Mouse (Mus musculus) MEL (cell line): ENCODE results near the gene Celsr1. TPM values are rescaled to one million over a fixed set of nuclear protein-coding genes. Genes with fewer than 3 reads are reported as not detected.

Experiments used
- DNase-seq: peaks from one replicate; pipeline ENCODE4 v3.0.0; 2011; ENCODE audit warnings: low read depth, low spot score
- H3K27ac ChIP-seq: 2 replicates; pipeline ENCODE4 v1.5.1; 2012; ENCODE audit warnings: low read depth, mild to moderate bottlenecking, control low read depth, low read length, moderate library complexity; ENCODE audit not compliant: control insufficient read depth
- H3K27me3 ChIP-seq, 2 experiments: fragments of 150-350 bp in 1 of 2; sonication (generic) in 1 of 2; 2 replicates each; pipeline ENCODE4 v1.6.1; 2012; ENCODE audit warnings: low read length in 2 of 2, mild to moderate bottlenecking in 2 of 2, improper control_type of control experiment in 1 of 2, moderate library complexity in 1 of 2; ENCODE audit not compliant: insufficient read depth in 2 of 2, control insufficient read depth in 1 of 2
- H3K36me3 ChIP-seq, 2 experiments: 2 replicates each; pipeline ENCODE4 v1.6.1; 2012 to 2014; ENCODE audit warnings: low read length in 2 of 2, improper control_type of control experiment in 1 of 2, inconsistent platforms in 1 of 2, mild to moderate bottlenecking in 1 of 2; ENCODE audit not compliant: insufficient read depth in 2 of 2, control insufficient read depth in 1 of 2
- H3K4me1 ChIP-seq, 2 experiments: fragments of 150-350 bp in 1 of 2; sonication (generic) in 1 of 2; 2 replicates each; pipeline ENCODE4 v1.6.1; 2012; ENCODE audit warnings: low read length in 2 of 2, improper control_type of control experiment in 1 of 2, mild to moderate bottlenecking in 1 of 2; ENCODE audit not compliant: insufficient read depth in 2 of 2, control insufficient read depth in 1 of 2
- H3K4me3 ChIP-seq, 2 experiments: fragments of 150-350 bp in 1 of 2; sonication (generic) in 1 of 2; 2 replicates each; pipeline ENCODE4 v1.5.1; 2012; ENCODE audit warnings: low read depth in 2 of 2, low read length in 2 of 2, mild to moderate bottlenecking in 2 of 2, moderate library complexity in 2 of 2, control low read depth in 1 of 2, improper control_type of control experiment in 1 of 2; ENCODE audit not compliant: control insufficient read depth in 1 of 2, insufficient read depth in 1 of 2
- H3K79me2 ChIP-seq: 2 replicates; pipeline ENCODE4 v1.6.1; 2012; ENCODE audit warnings: mild to moderate bottlenecking, low read length, moderate library complexity; ENCODE audit not compliant: control insufficient read depth, poor library complexity, insufficient read depth
- H3K9ac ChIP-seq: 2 replicates; pipeline ENCODE4 v1.6.1; 2012; ENCODE audit warnings: low read depth, mild to moderate bottlenecking, control low read depth, low read length, moderate library complexity; ENCODE audit not compliant: control insufficient read depth, poor library complexity, severe bottlenecking
- H3K9me3 ChIP-seq: fragments of 150-350 bp; sonication (generic); replicated peaks from 2 replicates; pipeline ENCODE4 v1.6.1; 2012; ENCODE audit warnings: mild to moderate bottlenecking, low read length, improper control_type of control experiment, moderate library complexity; ENCODE audit not compliant: insufficient read depth
- CTCF ChIP-seq, 3 experiments: IDR thresholded peaks in 2 of 3; conservative IDR thresholded peaks in 1 of 3; 2 replicates each; pipeline ENCODE4 v1.5.1; 2011 to 2012; ENCODE audit warnings: low read length in 3 of 3, low read depth in 2 of 3, mild to moderate bottlenecking in 2 of 3, improper control_type of control experiment in 1 of 3, inconsistent platforms in 1 of 3, mixed read lengths in 1 of 3, moderate library complexity in 1 of 3; ENCODE audit not compliant: control insufficient read depth in 1 of 3, insufficient read depth in 1 of 3, poor library complexity in 1 of 3, severe bottlenecking in 1 of 3
- EP300 ChIP-seq, 2 experiments: IDR thresholded peaks; 2 replicates each; pipeline ENCODE4 v1.6.1; 2011; ENCODE audit warnings: improper control_type of control experiment in 2 of 2, low read length in 2 of 2, low read depth in 1 of 2, mild to moderate bottlenecking in 1 of 2
- ETS1 ChIP-seq: IDR thresholded peaks from 2 replicates; pipeline ENCODE4 v1.6.1; 2012; ENCODE audit warnings: low read depth, mild to moderate bottlenecking, inconsistent platforms, low read length, improper control_type of control experiment, moderate library complexity
- GABPA ChIP-seq: IDR thresholded peaks from 2 replicates; pipeline ENCODE4 v1.6.1; 2012; ENCODE audit warnings: low read depth, mild to moderate bottlenecking, inconsistent platforms, low read length, improper control_type of control experiment, moderate library complexity
- HCFC1 ChIP-seq: IDR thresholded peaks from 2 replicates; pipeline ENCODE4 v1.6.1; 2012; ENCODE audit warnings: low read depth, mild to moderate bottlenecking, inconsistent platforms, low read length, improper control_type of control experiment, moderate library complexity
- MAFK ChIP-seq: IDR thresholded peaks from 2 replicates; pipeline ENCODE4 v1.6.1; 2011; ENCODE audit warnings: low read depth, mild to moderate bottlenecking, low read length, improper control_type of control experiment, borderline replicate concordance
- NELFE ChIP-seq: IDR thresholded peaks from 2 replicates; pipeline ENCODE4 v1.6.1; 2011; ENCODE audit warnings: low read depth, low read length, improper control_type of control experiment
- POLR2AphosphoS2 ChIP-seq: IDR thresholded peaks from 2 replicates; pipeline ENCODE4 v1.6.1; 2011; ENCODE audit warnings: low read length, improper control_type of control experiment
- POLR2AphosphoS5 ChIP-seq: IDR thresholded peaks from 2 replicates; pipeline ENCODE4 v1.6.1; 2012; ENCODE audit warnings: low read depth, borderline replicate concordance, mild to moderate bottlenecking, inconsistent platforms, low read length, moderate library complexity, mixed read lengths
- RAD21 ChIP-seq: IDR thresholded peaks from 2 replicates; pipeline ENCODE4 v1.6.1; 2011; ENCODE audit warnings: mild to moderate bottlenecking, low read depth, low read length, improper control_type of control experiment
- RCOR1 ChIP-seq: IDR thresholded peaks from 2 replicates; pipeline ENCODE4 v1.6.1; 2012; ENCODE audit warnings: low read depth, mild to moderate bottlenecking, inconsistent platforms, low read length, improper control_type of control experiment
- SIN3A ChIP-seq: IDR thresholded peaks from 2 replicates; pipeline ENCODE4 v1.6.1; 2012; ENCODE audit warnings: low read length, improper control_type of control experiment, inconsistent platforms
- SMC3 ChIP-seq: IDR thresholded peaks from 2 replicates; pipeline ENCODE4 v1.6.1; 2011; ENCODE audit warnings: low read depth, low read length, improper control_type of control experiment
- TBP ChIP-seq: IDR thresholded peaks from 2 replicates; pipeline ENCODE4 v1.8.0; 2011; ENCODE audit warnings: low read depth, low read length, improper control_type of control experiment
- USF1 ChIP-seq: IDR thresholded peaks from 2 replicates; pipeline ENCODE4 v1.6.1; 2014; ENCODE audit warnings: low read depth, mild to moderate bottlenecking, inconsistent platforms, low read length, improper control_type of control experiment, moderate library complexity
- ZMIZ1 ChIP-seq: IDR thresholded peaks from 2 replicates; pipeline ENCODE4 v1.6.1; 2012; ENCODE audit warnings: low read depth, mild to moderate bottlenecking, inconsistent platforms, low read length, improper control_type of control experiment, moderate library complexity
- polyA plus RNA-seq, 2 experiments: library from polyadenylated mRNA; stranded (reverse) in 1 of 2; unstranded in 1 of 2; fragments of >175 nt in 1 of 2; fragments of >200 nt in 1 of 2; gene quantifications; 2 replicates each; pipeline versions ENCODE4 v1.2.1 to v1.2.4; 2012; ENCODE audit warnings: low replicate concordance in 2 of 2, low read depth in 1 of 2; ENCODE audit not compliant: insufficient read length in 2 of 2, insufficient read depth in 1 of 2, missing spikeins in 1 of 2
- total RNA-seq: library from RNA; depleted of rRNA; stranded (reverse); fragments of 300-350 nt; gene quantifications from 2 replicates; pipeline ENCODE4 v1.2.3, GENCODE M21; 2012

The Celsr1 gene
- total and polyA plus RNA-seq, 3 experiments: 0.12 to 0.42 TPM; not detected in 1

DNA sequence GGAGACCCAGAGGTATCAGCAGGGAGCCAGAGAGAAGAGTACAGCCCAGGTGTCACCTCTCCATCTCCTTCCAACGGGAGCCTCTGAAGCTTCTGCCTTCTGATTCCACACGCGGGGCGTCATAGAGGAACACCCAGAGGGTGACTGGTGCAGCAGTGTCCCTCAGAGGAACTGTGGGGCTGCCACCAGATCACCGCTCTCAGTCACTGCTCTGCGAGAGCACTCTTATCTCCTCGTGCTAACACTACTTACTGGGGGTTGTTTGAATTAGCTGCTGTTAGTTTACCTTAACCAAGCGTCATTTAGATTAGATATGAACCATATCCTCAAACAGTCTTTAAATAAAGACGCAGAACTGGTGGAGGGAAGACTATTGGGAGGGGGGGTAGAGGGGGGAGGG lies 12.3 kb downstream of the Celsr1 start (continued):
- TF ChIP-seq NELFE: no peak
- TF ChIP-seq RCOR1: no peak

- H3K79me2 ChIP-seq: no peaks in the 10 kb centered on the region; the same call in 1 of the 2 replicates
- peaks cover 13 to 40% of the 10 kb centered on the region in 2 experiments for H3K4me1 ChIP-seq
- DNase-seq: no peak
- peaks cover 0 to 14% of the 10 kb centered on the region in 2 experiments; a peak in 2 of 4 replicates for H3K36me3 ChIP-seq
- H3K4me3 ChIP-seq: no peak overlapping the region
- H3K27ac ChIP-seq: no peak overlapping the region
- no peaks in the 10 kb centered on the region for H3K27me3 ChIP-seq
- H3K9me3 ChIP-seq: no peaks in the 10 kb centered on the region
- no peak for TF ChIP-seq TBP
- TF ChIP-seq SIN3A: no peak
- no peak for TF ChIP-seq HCFC1
- TF ChIP-seq POLR2AphosphoS5: no peak
- TF ChIP-seq POLR2AphosphoS2: no peak
- no peak for TF ChIP-seq ETS1
- TF ChIP-seq NELFE: no peak
- TF ChIP-seq USF1: no peak
- TF ChIP-seq ZMIZ1: no peak
- TF ChIP-seq MAFK: no peak
- TF ChIP-seq, all 39 proteins: peak for 0
- H3K9ac ChIP-seq: no peak overlapping the region
Measured at GRCm38 (mm10) chr15:86020008-86020407, 13.6 kb downstream of the Celsr1 start.

DNA sequence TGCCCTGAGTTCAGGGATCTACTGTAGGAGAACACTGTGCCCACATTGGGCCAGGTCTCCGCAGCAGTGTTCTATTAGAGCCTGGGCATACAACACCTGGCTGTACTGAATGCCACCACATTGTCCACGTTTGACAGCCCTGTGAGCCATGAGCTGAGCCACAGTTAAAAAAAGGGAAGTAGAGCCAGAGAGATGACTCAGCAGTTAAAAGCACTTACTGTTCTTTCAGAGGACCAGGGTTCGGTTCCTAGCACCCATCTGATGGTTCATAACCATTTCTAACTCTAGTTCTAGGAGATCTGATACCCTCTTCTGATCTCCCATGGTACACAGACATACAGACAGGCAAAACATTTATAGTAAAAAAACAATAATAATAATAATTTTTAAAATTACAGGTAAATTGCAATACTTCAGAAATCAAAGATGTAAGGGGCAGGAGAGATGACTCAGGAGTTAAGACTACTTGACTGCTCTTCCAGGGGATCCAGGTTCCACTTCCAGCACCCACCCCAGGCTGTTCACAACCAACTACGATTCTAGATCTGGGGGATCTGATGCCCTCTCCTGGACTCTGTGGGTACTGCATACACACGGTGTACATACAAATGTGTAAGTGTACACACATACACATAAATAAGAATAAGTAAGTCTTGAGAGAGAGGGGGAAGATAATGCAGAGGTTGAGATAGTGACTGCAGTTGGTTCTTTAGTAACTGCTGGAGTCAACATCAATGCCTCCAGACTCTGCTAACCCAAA lies 14.6 kb downstream of the Celsr1 start:
- H3K4me1 ChIP-seq: peaks cover 15 to 38% of the 10 kb centered on the region in 2 experiments
- no peak overlapping the region for H3K4me3 ChIP-seq
- peak; percentile 54 for DNase-seq
- H3K9me3 ChIP-seq: no peaks in the 10 kb centered on the region
- peaks cover 0 to 15% of the 10 kb centered on the region in 2 experiments; a peak in 2 of 4 replicates for H3K36me3 ChIP-seq
- no peak for TF ChIP-seq EP300 (IDR thresholded peaks at IDR 0.05; ENCODE audit: low read depth in 1 of 2, low read length in 2 of 2)
- peak; percentile 20 for TF ChIP-seq SMC3
- TF ChIP-seq MAFK: peak; percentile 64
- TF ChIP-seq GABPA: peak; percentile 32; the same call in 1 of the 2 replicates
- TF ChIP-seq RAD21: no peak
- TF ChIP-seq CTCF (IDR thresholded peaks at IDR 0.05 in 2 of 3, conservative IDR thresholded peaks at IDR 0.05 in 1 of 3; ENCODE audit: control insufficient read depth in 1 of 3, insufficient read depth in 1 of 3, low read depth in 2 of 3, low read length in 3 of 3, poor library complexity in 1 of 3, severe bottlenecking in 1 of 3): peak; percentile 21 to 56 (median 36); a peak in 4 of 6 replicates
- no peaks in the 10 kb centered on the region; the same call in 1 of the 2 replicates for H3K79me2 ChIP-seq
- H3K9ac ChIP-seq: no peak overlapping the region
- H3K27ac ChIP-seq: no peak overlapping the region
- H3K27me3 ChIP-seq: no peaks in the 10 kb centered on the region
